Mouse (Mus musculus) megakaryocyte, embryonic 14.5 days (primary cell): ENCODE data around the gene Senp3. TPM values are rescaled to one million over a fixed set of nuclear protein-coding genes. Genes with fewer than 3 reads are reported as not detected.

Experiments
- H3K27me3 ChIP-seq: replicated peaks from 2 replicates; pipeline ENCODE3; 2012; ENCODE audit warnings: inconsistent platforms
- H3K36me3 ChIP-seq: replicated peaks from 2 replicates; pipeline ENCODE3; 2012; ENCODE audit warnings: low read length, inconsistent platforms, mixed read lengths
- H3K4me1 ChIP-seq: 2 replicates; pipeline ENCODE4 v1.6.1; 2012; ENCODE audit warnings: inconsistent platforms
- H3K4me3 ChIP-seq: replicated peaks from 2 replicates; pipeline ENCODE3; 2012; ENCODE audit warnings: moderate library complexity, mild to moderate bottlenecking, inconsistent platforms
- H3K9me3 ChIP-seq: 2 replicates; pipeline ENCODE4 v1.6.1; 2012; ENCODE audit warnings: inconsistent platforms
- FLI1 ChIP-seq: IDR thresholded peaks from 2 replicates; pipeline ENCODE4 v1.6.1; 2012; ENCODE audit warnings: low read length, inconsistent platforms, mixed read lengths
- GATA1 ChIP-seq: IDR thresholded peaks from 3 replicates; pipeline ENCODE4 v1.6.1; 2012; ENCODE audit warnings: mixed read lengths, low read length, inconsistent platforms, borderline replicate concordance
- polyA plus RNA-seq: library from polyadenylated mRNA; stranded (reverse); fragments of >175 nt; gene quantifications from 2 replicates; pipeline ENCODE4 v1.2.3, GENCODE M21; 2012; ENCODE audit warnings: low replicate concordance; ENCODE audit not compliant: insufficient read depth

Senp3 gene
- polyA plus RNA-seq, 1 experiment = 54.1 TPM

GRCm38 (mm10) chr11:69682840-69683533, 1.1 kb upstream of the Senp3 start:
- peaks cover 23% of the 10 kb centered on the region for H3K36me3 ChIP-seq
- peaks cover 62% of the 10 kb centered on the region for H3K4me1 ChIP-seq
- H3K27me3 ChIP-seq = peaks cover 15% of the 10 kb centered on the region
- TF ChIP-seq GATA1 = no peak
- no peak for TF ChIP-seq FLI1
- peak overlapping the region; percentile 95 for H3K4me3 ChIP-seq
- no peaks in the 10 kb centered on the region for H3K9me3 ChIP-seq

- Histone ChIP-seq H3K4me3 (peak overlapping the region; percentile 95), H3K4me1 (peaks cover 64% of the 10 kb centered on the region), H3K36me3 (peaks cover 28% of the 10 kb centered on the region), H3K27me3 (peaks cover 15% of the 10 kb centered on the region), H3K9me3 (no peaks in the 10 kb centered on the region)
- no peak for TF ChIP-seq GATA1
- TF ChIP-seq FLI1 = no peak
These were observed 440 bp upstream of the Senp3 start for GRCm38 (mm10) chr11:69682209-69682839.

- Histone ChIP-seq H3K4me1 (peaks cover 54% of the 10 kb centered on the region), H3K4me3 (peak overlapping the region; percentile 95), H3K27me3 (peaks cover 11% of the 10 kb centered on the region), H3K36me3 (peaks cover 48% of the 10 kb centered on the region), H3K9me3 (no peaks in the 10 kb centered on the region)
- TF ChIP-seq GATA1 (no peak), FLI1 (no peak)
These were observed 1.6 kb downstream of the Senp3 start for GRCm38 (mm10) chr11:69680136-69680855.

- no peak for TF ChIP-seq GATA1
- no peak for TF ChIP-seq FLI1
- Histone ChIP-seq H3K4me1 (peaks cover 48% of the 10 kb centered on the region), H3K27me3 (peaks cover 2% of the 10 kb centered on the region), H3K4me3 (no peak overlapping the region), H3K36me3 (peaks cover 59% of the 10 kb centered on the region), H3K9me3 (no peaks in the 10 kb centered on the region)
These were observed 2.7 kb downstream of the Senp3 start for GRCm38 (mm10) chr11:69679144-69679543.

- no peak for TF ChIP-seq GATA1
- TF ChIP-seq FLI1 = peak; percentile 29; the same call in 1 of the 2 replicates
- Histone ChIP-seq H3K9me3 (no peaks in the 10 kb centered on the region), H3K36me3 (peaks cover 80% of the 10 kb centered on the region), H3K4me1 (peaks cover 57% of the 10 kb centered on the region), H3K27me3 (no peaks in the 10 kb centered on the region), H3K4me3 (peak within 1 kb of the TSS; percentile 94)
These were observed 9.6 kb downstream of the Senp3 start, which contains the start of gene Eif4a1 for GRCm38 (mm10) chr11:69672211-69672706. TSS of gene Eif4a1 (minus strand) at chr11:69672423.

- H3K4me1 ChIP-seq = peaks cover 57% of the 10 kb centered on the region
- H3K27me3 ChIP-seq = no peaks in the 10 kb centered on the region
- peaks cover 76% of the 10 kb centered on the region for H3K36me3 ChIP-seq
These were observed 10.2 kb downstream of the Senp3 start for GRCm38 (mm10) chr11:69671726-69672124.

GRCm38 (mm10) chr11:69670786-69671725, 10.8 kb downstream of the Senp3 start:
- H3K36me3 ChIP-seq = peaks cover 76% of the 10 kb centered on the region
- peak; percentile 81; the same call in 1 of the 2 replicates for TF ChIP-seq FLI1
- no peak for TF ChIP-seq GATA1
- H3K27me3 ChIP-seq = no peaks in the 10 kb centered on the region
- no peaks in the 10 kb centered on the region for H3K9me3 ChIP-seq
- peak overlapping the region; percentile 94 for H3K4me3 ChIP-seq
- peaks cover 58% of the 10 kb centered on the region for H3K4me1 ChIP-seq

More at GRCm38 (mm10) chr11:69671726-69672124, 10.2 kb downstream of the Senp3 start:
- TF ChIP-seq FLI1 (no peak), GATA1 (no peak)
- Histone ChIP-seq H3K4me3 (peak overlapping the region; percentile 94), H3K9me3 (no peaks in the 10 kb centered on the region)

- H3K36me3 ChIP-seq = peaks cover 71% of the 10 kb centered on the region
- no peaks in the 10 kb centered on the region for H3K27me3 ChIP-seq
- H3K4me1 ChIP-seq = peaks cover 78% of the 10 kb centered on the region
- TF ChIP-seq GATA1 (no peak), FLI1 (no peak)
- H3K9me3 ChIP-seq = no peaks in the 10 kb centered on the region
- no peak overlapping the region for H3K4me3 ChIP-seq
These were observed 15.2 kb downstream of the Senp3 start for GRCm38 (mm10) chr11:69666665-69667005.
